Mouse (Mus musculus): Measurements from ENCODE around the gene Dlgap1.

DNA sequence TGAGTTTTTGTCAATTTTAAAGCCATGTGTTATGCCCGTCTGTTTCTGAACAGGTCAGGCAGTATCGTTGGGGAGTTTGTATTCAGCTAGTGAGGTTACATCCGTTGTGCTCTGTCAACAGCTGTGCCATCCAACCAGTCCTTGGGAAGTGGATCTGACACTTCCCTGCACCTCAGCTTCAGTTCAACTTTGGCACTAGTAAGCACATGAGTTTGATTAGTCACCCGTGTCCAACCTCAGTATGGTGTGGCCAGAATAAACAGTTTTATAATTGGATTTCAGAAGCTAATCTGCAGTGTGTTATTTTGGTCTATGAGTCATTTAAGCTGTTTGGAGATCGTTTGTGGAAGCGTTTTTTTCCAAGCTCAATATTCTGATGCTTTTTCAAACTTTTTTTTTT, 35.8 kb downstream of the Dlgap1 start:
- no peak for TF ChIP-seq POLR2A (IDR thresholded peaks at IDR 0.05; ENCODE audit: insufficient read depth, low read depth, low read length)
- TF ChIP-seq CTCF (IDR thresholded peaks at IDR 0.05): no peak

All from heart, adult 2 months (tissue).